Mouse (Mus musculus) heart, postnatal 14 days (tissue): ENCODE data around the gene 6030458C11Rik. TPM values are rescaled to one million over a fixed set of nuclear protein-coding genes. Genes with fewer than 3 reads are reported as not detected.
"Not testable (repeated sequence)": the region's sequence is repeated elsewhere in the genome, so short reads cannot be mapped to it uniquely, and the experiment has no call there.

Experiments
- DNase-seq, 2 experiments: peaks; one replicate each; pipeline ENCODE4 v3.0.0; 2021 to 2022
- intact Hi-C: fragments of 180-260 bp; cut with DNase I; formaldehyde crosslinking; loops from one replicate; pipeline ENCODE4 v1.15.1; 2025
- total RNA-seq, 2 experiments: library from RNA; stranded (reverse); gene quantifications; 2 replicates each; pipeline ENCODE4 v1.2.3; 2021

6030458C11Rik gene
- total RNA-seq, 2 experiments from 2014 or later: 14.2 to 14.9 TPM

GRCm38 (mm10) chr15:12823455-12824119 lies 862 bp downstream of the 6030458C11Rik start:
- intact Hi-C loops: loop anchor here (10.0 kb wide), 1 partner anchor 839 kb away; no protein-coding TSS in a partner anchor
- no peak for DNase-seq

GRCm38 (mm10) chr15:12822416-12823395 lies 1.7 kb downstream of the 6030458C11Rik start:
- intact Hi-C loops: loop anchor here (10.0 kb wide), 1 partner anchor 838 kb away; no protein-coding TSS in a partner anchor

GRCm38 (mm10) chr15:12817592-12817991 lies 6.9 kb downstream of the 6030458C11Rik start:
- DNase-seq: no peak
- intact Hi-C loops: no loop called here

More at GRCm38 (mm10) chr15:12822416-12823395, 1.7 kb downstream of the 6030458C11Rik start:
- no peak for DNase-seq

- intact Hi-C loops: no loop called here
Measured at GRCm38 (mm10) chr15:12812646-12813045, 11.8 kb downstream of the 6030458C11Rik start.

GRCm38 (mm10) chr15:12809305-12809704 lies 15.1 kb downstream of the 6030458C11Rik start:
- intact Hi-C loops: no loop called here
- DNase-seq: no peak

More at GRCm38 (mm10) chr15:12812646-12813045, 11.8 kb downstream of the 6030458C11Rik start:
- DNase-seq: no peak

GRCm38 (mm10) chr15:12807088-12807487 lies 17.4 kb downstream of the 6030458C11Rik start:
- intact Hi-C loops: no loop called here
- DNase-seq: no peak

- no peak for DNase-seq
- intact Hi-C loops: no loop called here
Measured at GRCm38 (mm10) chr15:12805071-12805470, 19.4 kb downstream of the 6030458C11Rik start.

GRCm38 (mm10) chr15:12801142-12801506 lies 23.3 kb downstream of the 6030458C11Rik start:
- intact Hi-C loops: loop anchor here (5.0 kb wide), 1 partner anchor 604 kb away; no protein-coding TSS in a partner anchor
- not testable (repeated sequence) for DNase-seq

GRCm38 (mm10) chr15:12800405-12801141 lies 23.9 kb downstream of the 6030458C11Rik start:
- intact Hi-C loops: loop anchor here (5.0 kb wide), 1 partner anchor 603 kb away; no protein-coding TSS in a partner anchor
- no peak for DNase-seq

- no peak for DNase-seq
- intact Hi-C loops: no loop called here
Measured at GRCm38 (mm10) chr15:12798043-12798442, 26.4 kb downstream of the 6030458C11Rik start.

GRCm38 (mm10) chr15:12795909-12796470 lies 28.5 kb downstream of the 6030458C11Rik start:
- intact Hi-C loops: loop anchor here (1.0 to 2.0 kb wide), 3 partner anchors 53 to 427 kb away; no protein-coding TSS in a partner anchor

GRCm38 (mm10) chr15:12795457-12795894 lies 29.0 kb downstream of the 6030458C11Rik start:
- peak; percentile 41 to 77 for DNase-seq
- intact Hi-C loops: loop anchor here (1.0 to 2.0 kb wide), 3 partner anchors 53 to 427 kb away; no protein-coding TSS in a partner anchor

More at GRCm38 (mm10) chr15:12795909-12796470, 28.5 kb downstream of the 6030458C11Rik start:
- DNase-seq: no peak

- no peak for DNase-seq
- intact Hi-C loops: loop anchor here (2.0 kb wide), 2 partner anchors 52 to 426 kb away; no protein-coding TSS in a partner anchor
Measured at GRCm38 (mm10) chr15:12794311-12794710, 30.1 kb downstream of the 6030458C11Rik start.

- DNase-seq: no peak
- intact Hi-C loops: no loop called here
Measured at GRCm38 (mm10) chr15:12789406-12789867, 35.0 kb downstream of the 6030458C11Rik start.

GRCm38 (mm10) chr15:12788536-12788935 lies 35.9 kb downstream of the 6030458C11Rik start:
- intact Hi-C loops: no loop called here
- DNase-seq: no peak

- DNase-seq: no peak
- intact Hi-C loops: no loop called here
Measured at GRCm38 (mm10) chr15:12781729-12782326, 42.6 kb downstream of the 6030458C11Rik start.

GRCm38 (mm10) chr15:12781296-12781695 lies 43.2 kb downstream of the 6030458C11Rik start:
- no peak for DNase-seq
- intact Hi-C loops: no loop called here

GRCm38 (mm10) chr15:12774149-12774753 lies 50.2 kb downstream of the 6030458C11Rik start:
- intact Hi-C loops: no loop called here
- DNase-seq: no peak

GRCm38 (mm10) chr15:12770958-12771357 lies 53.5 kb downstream of the 6030458C11Rik start:
- intact Hi-C loops: no loop called here

More at GRCm38 (mm10) chr15:12770958-12771357, 53.5 kb downstream of the 6030458C11Rik start:
- DNase-seq: no peak
